Mouse (Mus musculus): ENCODE results near the gene Mepce. TPM values are rescaled to one million over a fixed set of nuclear protein-coding genes. Genes with fewer than 3 reads are reported as not detected.

The Mepce gene
- polyA plus RNA-seq, 1 experiment from 2014 or later = 5.8 TPM

GRCm38 (mm10) chr5:137779053-137779933, 8.2 kb downstream of the Mepce start:
- peak overlapping the region; percentile 84 for H3K27ac ChIP-seq (replicated peaks)

GRCm38 (mm10) chr5:137778635-137779034, 8.8 kb downstream of the Mepce start, which contains the start of gene Ppp1r35:
Gene Ppp1r35 (plus strand): TSS chr5:137778849.
- TF ChIP-seq CTCF (IDR thresholded peaks at IDR 0.05; ENCODE audit: low read depth) = no peak
- no peak for TF ChIP-seq EP300 (optimal IDR thresholded peaks at IDR 0.05)
- no peaks in the 10 kb centered on the region for H3K9me3 ChIP-seq (ENCODE audit: control insufficient read depth, low read length)
- H3K27me3 ChIP-seq (ENCODE audit: control insufficient read depth, insufficient read depth, low read length) = no peaks in the 10 kb centered on the region
- WGBS = under 1% methylated on average over 31 of the region's 31 CpGs
- peaks cover 15% of the 10 kb centered on the region for H3K36me3 ChIP-seq (ENCODE audit: control insufficient read depth, insufficient read depth, low read length)
- peak within 1 kb of the TSS; percentile 92 for H3K4me2 ChIP-seq (replicated peaks; ENCODE audit: low read depth)
- ATAC-seq (ENCODE audit: low FRiP score, low TSS enrichment) = peak; percentile 93
- H3K4me3 ChIP-seq (ENCODE audit: low read depth, low read length) = peak within 1 kb of the TSS; percentile 93
- DNase-seq (ENCODE audit: low spot score) = peak; percentile 97
- peak within 1 kb of the TSS; percentile 84 for H3K27ac ChIP-seq (replicated peaks)
- H3K9ac ChIP-seq (ENCODE audit: low read length) = peak within 1 kb of the TSS; percentile 82
- H3K4me1 ChIP-seq (replicated peaks; ENCODE audit: control insufficient read depth, insufficient read depth) = 0 out of 2 replicates have a peak, but pooled peaks cover 2% of the 10 kb centered on the region

More at GRCm38 (mm10) chr5:137779053-137779933, 8.2 kb downstream of the Mepce start:
- Histone ChIP-seq H3K9ac (ENCODE audit: low read length) (peak overlapping the region; percentile 82), H3K4me2 (replicated peaks; ENCODE audit: low read depth) (peak overlapping the region; percentile 92), H3K9me3 (ENCODE audit: control insufficient read depth, low read length) (no peaks in the 10 kb centered on the region), H3K4me1 (replicated peaks; ENCODE audit: control insufficient read depth, insufficient read depth) (peaks cover 4% of the 10 kb centered on the region; the same call in 1 of the 2 replicates), H3K4me3 (ENCODE audit: low read depth, low read length) (peak overlapping the region; percentile 93), H3K27me3 (ENCODE audit: control insufficient read depth, insufficient read depth, low read length) (no peaks in the 10 kb centered on the region), H3K36me3 (ENCODE audit: control insufficient read depth, insufficient read depth, low read length) (peaks cover 15% of the 10 kb centered on the region)
- ATAC-seq (ENCODE audit: low FRiP score, low TSS enrichment) (peak; percentile 36), DNase-seq (ENCODE audit: low spot score) (peak; percentile 55)
- no peak for TF ChIP-seq CTCF (IDR thresholded peaks at IDR 0.05; ENCODE audit: low read depth)
- no peak for TF ChIP-seq EP300 (optimal IDR thresholded peaks at IDR 0.05)
- WGBS = under 1% methylated on average over 59 of the region's 83 CpGs

GRCm38 (mm10) chr5:137777267-137777845, 10.1 kb downstream of the Mepce start:
- TF ChIP-seq EP300 (optimal IDR thresholded peaks at IDR 0.05) (no peak), CTCF (IDR thresholded peaks at IDR 0.05; ENCODE audit: low read depth) (no peak)

DNA sequence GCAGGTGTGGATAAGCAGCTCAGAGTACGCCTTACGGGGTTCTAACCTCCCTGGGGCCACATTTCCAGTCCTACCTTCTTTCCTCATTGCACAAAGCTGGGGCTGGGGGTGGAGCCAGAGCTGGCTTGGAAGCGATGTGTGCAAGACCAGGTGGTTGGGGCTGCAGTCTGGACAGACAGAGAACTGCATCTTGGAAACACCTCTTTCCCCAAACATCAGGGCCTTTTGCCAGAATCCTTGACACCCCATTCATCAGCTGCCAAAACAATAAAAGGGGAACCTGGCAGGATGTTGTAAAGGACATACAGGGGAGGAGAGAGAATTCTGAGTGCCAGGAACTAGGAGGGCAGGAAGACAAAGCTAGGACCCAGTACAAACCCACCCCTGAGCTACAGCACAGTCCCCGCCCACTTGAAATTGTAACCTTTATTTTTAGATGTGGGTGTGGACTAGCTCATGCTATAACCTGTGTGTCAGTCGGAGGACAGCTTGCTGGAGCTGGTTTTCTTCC, 11.0 kb downstream of the Mepce start:
- no peak overlapping the region for H3K4me3 ChIP-seq (ENCODE audit: low read depth, low read length)
- DNase-seq (ENCODE audit: low spot score) = peak; percentile 62
- H3K4me2 ChIP-seq (replicated peaks; ENCODE audit: low read depth) = no peak overlapping the region
- no peaks in the 10 kb centered on the region for H3K4me1 ChIP-seq (replicated peaks; ENCODE audit: control insufficient read depth, insufficient read depth)
- 0 out of 2 replicates have a peak overlapping the region, but pooled peaks have one; percentile 14 for H3K27ac ChIP-seq (replicated peaks)
- 0 out of 2 replicates have a peak, but pooled peaks cover 2% of the 10 kb centered on the region for H3K36me3 ChIP-seq (ENCODE audit: control insufficient read depth, insufficient read depth, low read length)
- peak; percentile 33; the same call in 1 of the 2 replicates for ATAC-seq (ENCODE audit: low FRiP score, low TSS enrichment)
- no peaks in the 10 kb centered on the region for H3K27me3 ChIP-seq (ENCODE audit: control insufficient read depth, insufficient read depth, low read length)
- 15% methylated on average over 5 of the region's 5 CpGs for WGBS
- no peak overlapping the region for H3K9ac ChIP-seq (ENCODE audit: low read length)
- TF ChIP-seq EP300 (optimal IDR thresholded peaks at IDR 0.05) = no peak
- no peak; the same call in 1 of the 2 replicates for TF ChIP-seq CTCF (IDR thresholded peaks at IDR 0.05; ENCODE audit: low read depth)
- H3K9me3 ChIP-seq (ENCODE audit: control insufficient read depth, low read length) = no peaks in the 10 kb centered on the region

More at GRCm38 (mm10) chr5:137777267-137777845, 10.1 kb downstream of the Mepce start:
- ATAC-seq (ENCODE audit: low FRiP score, low TSS enrichment) (no peak), DNase-seq (ENCODE audit: low spot score) (no peak)
- Histone ChIP-seq H3K4me2 (replicated peaks; ENCODE audit: low read depth) (no peak overlapping the region), H3K27ac (replicated peaks) (no peak overlapping the region), H3K9ac (ENCODE audit: low read length) (no peak overlapping the region), H3K4me3 (ENCODE audit: low read depth, low read length) (no peak overlapping the region), H3K9me3 (ENCODE audit: control insufficient read depth, low read length) (no peaks in the 10 kb centered on the region), H3K36me3 (ENCODE audit: control insufficient read depth, insufficient read depth, low read length) (peaks cover 6% of the 10 kb centered on the region; the same call in 1 of the 2 replicates), H3K27me3 (ENCODE audit: control insufficient read depth, insufficient read depth, low read length) (no peaks in the 10 kb centered on the region), H3K4me1 (replicated peaks; ENCODE audit: control insufficient read depth, insufficient read depth) (no peaks in the 10 kb centered on the region)
- whole genome bisulfite sequencing = 59% methylated on average over 7 of the region's 7 CpGs

- TF ChIP-seq CTCF (IDR thresholded peaks at IDR 0.05; ENCODE audit: low read depth) (no peak), EP300 (optimal IDR thresholded peaks at IDR 0.05) (no peak)
- peak; percentile 8 for DNase-seq (ENCODE audit: low spot score)
- H3K27me3 ChIP-seq (ENCODE audit: control insufficient read depth, insufficient read depth, low read length) = no peaks in the 10 kb centered on the region
- no peak overlapping the region for H3K9ac ChIP-seq (ENCODE audit: low read length)
- H3K4me1 ChIP-seq (replicated peaks; ENCODE audit: control insufficient read depth, insufficient read depth) = no peaks in the 10 kb centered on the region
- no peak for ATAC-seq (ENCODE audit: low FRiP score, low TSS enrichment)
- 0 out of 2 replicates have a peak overlapping the region, but pooled peaks have one; percentile 14 for H3K27ac ChIP-seq (replicated peaks)
- H3K9me3 ChIP-seq (ENCODE audit: control insufficient read depth, low read length) = no peaks in the 10 kb centered on the region
- WGBS = 87% methylated on average over 2 of the region's 2 CpGs
- H3K4me3 ChIP-seq (ENCODE audit: low read depth, low read length) = no peak overlapping the region
- H3K36me3 ChIP-seq (ENCODE audit: control insufficient read depth, insufficient read depth, low read length) = 0 out of 2 replicates have a peak, but pooled peaks cover 1% of the 10 kb centered on the region
- no peak overlapping the region for H3K4me2 ChIP-seq (replicated peaks; ENCODE audit: low read depth)
Measured at GRCm38 (mm10) chr5:137775587-137776290, 11.7 kb downstream of the Mepce start.
